Mouse (Mus musculus): ENCODE measurements around the gene Eci3. TPM values are rescaled to one million over a fixed set of nuclear protein-coding genes. Genes with fewer than 3 reads are reported as not detected.

Gene Eci3
- not detected for polyA plus RNA-seq (2017; shearing (Covaris generic))

DNA sequence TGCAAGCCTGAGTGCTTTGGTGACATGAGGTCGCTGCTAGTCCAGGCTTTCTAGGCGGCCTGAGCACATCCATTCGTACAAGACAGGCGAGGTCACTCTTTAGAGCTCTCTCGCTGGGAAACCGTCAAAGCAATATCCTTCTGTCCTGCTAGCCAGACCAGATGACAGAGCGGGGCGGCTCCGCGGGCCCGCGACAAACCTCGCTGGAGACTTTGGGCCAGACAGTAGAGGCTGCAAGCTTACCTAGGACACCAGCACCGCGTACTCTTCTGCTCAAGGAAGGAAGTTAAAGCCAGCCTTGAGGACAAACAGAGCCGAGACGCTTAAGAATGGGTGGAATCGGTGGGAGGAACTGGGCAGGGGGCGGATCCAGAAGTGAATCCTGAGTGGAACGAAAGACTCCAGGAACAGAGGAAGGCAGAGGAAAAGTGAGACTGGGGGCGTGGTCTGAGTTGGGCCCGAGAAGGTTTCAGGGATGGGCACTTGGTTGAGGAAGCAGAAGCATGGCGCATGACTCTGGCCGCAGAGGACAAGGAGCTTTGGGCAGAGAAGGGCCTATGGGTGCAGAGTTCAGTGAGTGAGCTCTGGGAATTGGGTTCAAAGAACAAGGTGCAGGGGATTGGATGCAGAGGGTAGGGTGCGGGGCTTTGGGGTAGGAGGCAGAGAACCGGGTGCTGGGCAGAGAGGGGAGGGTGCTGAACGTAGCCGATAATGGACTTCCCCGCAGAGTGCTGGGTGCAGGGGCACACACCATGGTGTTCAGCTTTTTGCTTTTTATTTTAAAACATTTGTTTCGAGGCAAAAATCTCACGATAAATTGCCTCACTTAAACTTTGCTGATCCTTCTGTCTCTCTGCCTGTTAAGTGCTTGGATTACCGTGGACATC is at the start of gene Eci3:
Gene Eci3 (minus strand): TSS at position 300 of the 887 bp plus-strand sequence.

DNA sequence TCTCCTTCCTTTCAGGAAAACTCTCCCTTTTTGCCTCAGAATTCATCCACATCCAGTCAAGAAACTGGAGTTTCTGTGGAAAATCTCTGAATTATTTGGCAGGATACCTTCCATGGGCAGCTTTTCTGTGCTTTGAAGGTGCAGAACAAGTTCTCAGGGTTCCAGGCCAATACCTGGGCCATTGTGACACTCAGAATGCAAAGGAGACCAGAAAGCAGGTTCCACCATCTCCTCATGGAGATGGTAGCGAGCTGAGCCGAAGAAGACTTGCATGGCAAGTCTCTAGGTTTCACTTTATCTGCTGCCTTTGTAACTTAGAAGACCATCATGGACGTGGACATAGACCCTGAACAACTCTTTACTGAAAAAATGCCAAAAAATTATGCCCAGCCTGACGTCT is 39.4 kb downstream of the Eci3 start, which contains the start of the genes Fam217a and 4933417A18Rik:
Gene Fam217a (minus strand): TSS at position 101 of the 400 bp plus-strand sequence.
Gene 4933417A18Rik (plus strand): TSS at position 200 of the 400 bp plus-strand sequence.

Other genes with a start within 250 kb of the Eci3 start
- gene Fam50b, start 229.0 kb downstream of the Eci3 start, polyA plus RNA-seq (2017; shearing (Covaris generic)): not detected
- gene Prpf4b, start 88.5 kb downstream of the Eci3 start, polyA plus RNA-seq (2017; shearing (Covaris generic)): 97.7 TPM
- gene Fam217a, start 39.5 kb downstream of the Eci3 start, polyA plus RNA-seq (2017; shearing (Covaris generic)): 0.19 TPM
- not detected for gene 4933417A18Rik, start 39.4 kb downstream of the Eci3 start, polyA plus RNA-seq (2017; shearing (Covaris generic))
- 59.3 TPM for gene Eci2, start 63.3 kb upstream of the Eci3 start, polyA plus RNA-seq (2017; shearing (Covaris generic))